Mouse (Mus musculus): ENCODE results near the gene Pex11g. TPM values are rescaled to one million over a fixed set of nuclear protein-coding genes. Genes with fewer than 3 reads are reported as not detected.

The Pex11g gene
- 1 to 10 TPM; 3.1 to 5.9 TPM for total RNA-seq (2021)
- long read RNA-seq, experiment 1, partial matches to known transcripts = 1 of 5 reads
- long read RNA-seq, experiment 1, other reads (novel, unspliced or antisense) = 2 of 5 reads
- long read RNA-seq, experiment 2, partial matches to known transcripts = 0 of 4 reads
- long read RNA-seq, experiment 2, other reads (novel, unspliced or antisense) = 1 of 4 reads

DNA sequence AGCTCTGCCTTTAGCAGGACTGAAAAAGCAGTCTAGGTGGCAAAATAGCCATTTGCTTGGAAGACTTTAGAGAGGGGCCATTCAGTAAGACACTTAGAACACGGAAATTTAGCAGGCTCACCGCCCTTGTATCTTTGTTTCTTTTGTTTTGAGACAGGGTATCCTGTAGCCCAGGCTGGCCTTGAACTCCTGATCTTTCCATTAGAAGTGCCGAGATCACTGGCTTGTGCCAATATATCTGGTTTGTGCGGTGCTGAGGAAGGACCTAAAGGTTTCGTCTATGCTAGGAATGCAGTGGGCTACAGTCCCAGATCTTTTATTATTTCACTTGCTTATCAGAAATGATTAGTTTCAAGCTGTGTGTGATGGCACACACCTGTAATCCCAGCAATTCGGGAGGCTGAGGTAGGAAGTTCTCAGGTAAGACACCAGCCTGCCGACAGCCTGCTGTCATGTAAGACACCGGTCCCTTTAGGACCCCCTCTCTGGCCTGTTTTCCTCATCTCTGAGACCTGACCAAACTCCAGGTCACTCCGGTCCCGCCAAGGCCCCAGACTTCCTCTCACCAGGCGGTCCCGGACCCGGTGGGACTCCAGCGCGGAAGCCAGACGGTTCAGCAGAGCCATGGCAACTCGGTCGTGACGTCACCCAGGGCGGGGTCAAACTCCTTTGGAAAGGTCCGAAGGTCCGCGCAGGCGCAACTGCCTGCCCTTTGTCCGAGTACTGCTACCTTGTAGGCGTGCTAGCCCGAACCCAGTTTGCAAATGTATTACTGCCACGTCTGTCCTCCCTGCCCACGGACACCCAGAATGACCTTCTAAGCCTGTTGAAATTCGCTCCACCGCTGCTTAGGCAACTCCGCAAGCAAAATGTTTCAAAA, at the start of gene Pex11g:
TSS of gene Pex11g (minus strand) at position 675 of the 880 bp plus-strand sequence.
- peak; percentile 93 to 98 for DNase-seq (ENCODE audit: low spot score in 2 of 2)

DNA sequence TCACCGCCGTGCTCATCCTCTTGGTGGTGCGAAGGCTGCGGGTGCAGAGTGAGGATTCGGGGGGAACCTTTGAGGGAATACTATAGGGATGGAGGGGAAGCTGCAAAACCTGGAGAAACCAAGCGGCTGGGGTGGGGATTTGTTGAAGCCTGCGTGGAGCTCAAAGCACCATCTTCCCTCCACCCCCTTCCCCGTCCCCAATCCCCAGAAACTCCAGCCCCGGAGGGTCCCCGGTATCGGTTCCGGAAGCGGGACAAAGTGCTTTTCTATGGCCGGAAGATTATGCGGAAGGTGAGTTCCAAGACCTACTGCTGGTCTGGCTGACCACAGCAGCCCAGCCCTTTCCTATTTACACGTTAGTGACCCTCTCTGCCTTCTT, 49.6 kb upstream of the Pex11g start:
- DNase-seq (ENCODE audit: low spot score in 2 of 2) = no peak

DNA sequence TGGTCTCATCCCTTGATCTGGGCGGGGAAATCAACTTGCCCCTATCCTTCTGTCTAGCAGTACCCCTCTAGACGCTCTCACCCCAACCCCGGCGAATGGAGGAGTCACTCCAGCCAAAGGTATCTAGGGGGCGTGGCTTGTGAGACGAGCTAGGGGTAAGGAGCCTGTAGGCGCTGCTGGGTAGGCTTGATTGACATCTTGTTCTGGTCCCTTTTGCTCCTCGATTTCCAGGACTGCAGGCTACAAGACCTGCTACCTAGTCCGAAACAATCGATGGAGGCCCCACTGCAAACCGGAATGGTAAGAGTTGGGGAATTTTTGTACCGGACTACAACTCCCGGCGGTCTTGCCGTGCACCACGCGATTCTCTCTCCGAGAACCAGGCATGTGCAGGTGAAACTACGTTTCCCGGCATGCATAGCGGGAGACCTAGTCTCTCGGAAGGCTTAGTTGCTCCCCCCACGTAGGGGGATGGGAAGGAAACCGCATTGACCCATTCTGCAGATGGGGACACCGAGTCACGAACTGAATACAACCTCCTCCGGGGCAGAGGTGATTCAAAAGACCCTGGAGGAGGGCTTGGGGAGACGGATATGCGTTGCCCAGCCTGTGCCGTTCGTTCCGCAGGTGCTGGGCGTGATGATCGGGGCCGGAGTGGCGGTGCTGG, 49.1 kb upstream of the Pex11g start:
- DNase-seq (ENCODE audit: low spot score in 2 of 2) = peak; percentile 69 to 91

DNA sequence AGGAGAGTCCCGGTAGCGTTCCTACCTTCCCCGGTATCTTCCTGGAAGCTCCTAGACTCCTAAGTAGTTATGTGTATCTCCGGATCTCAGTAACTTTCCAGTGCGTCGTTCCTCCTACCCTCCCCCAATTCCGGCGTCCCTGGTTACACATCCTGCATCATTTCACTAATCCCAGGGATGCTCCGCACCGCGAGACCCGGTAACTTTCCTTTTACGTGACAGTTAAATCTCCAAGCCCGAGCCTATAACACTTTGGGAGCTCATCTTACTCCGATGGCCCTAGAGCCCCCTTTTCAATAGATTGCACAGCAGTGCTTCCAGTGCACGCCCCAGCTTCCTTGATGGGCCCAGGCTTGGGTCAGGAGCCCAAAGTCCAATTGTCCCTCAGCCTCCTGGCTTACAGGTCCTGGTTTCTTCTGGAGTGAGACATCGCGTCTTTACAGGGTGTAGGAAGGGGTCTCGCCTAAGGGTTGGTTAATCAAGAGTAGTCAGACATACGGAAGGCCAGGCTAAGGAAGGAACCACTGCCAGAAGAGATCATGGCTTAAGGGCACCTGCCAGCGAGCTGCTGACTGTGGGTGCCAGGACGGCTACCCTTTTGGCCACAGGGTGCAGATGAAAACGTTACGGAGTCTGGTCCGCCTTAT, 48.4 kb upstream of the Pex11g start:
- no peak for DNase-seq (ENCODE audit: low spot score in 2 of 2)

DNA sequence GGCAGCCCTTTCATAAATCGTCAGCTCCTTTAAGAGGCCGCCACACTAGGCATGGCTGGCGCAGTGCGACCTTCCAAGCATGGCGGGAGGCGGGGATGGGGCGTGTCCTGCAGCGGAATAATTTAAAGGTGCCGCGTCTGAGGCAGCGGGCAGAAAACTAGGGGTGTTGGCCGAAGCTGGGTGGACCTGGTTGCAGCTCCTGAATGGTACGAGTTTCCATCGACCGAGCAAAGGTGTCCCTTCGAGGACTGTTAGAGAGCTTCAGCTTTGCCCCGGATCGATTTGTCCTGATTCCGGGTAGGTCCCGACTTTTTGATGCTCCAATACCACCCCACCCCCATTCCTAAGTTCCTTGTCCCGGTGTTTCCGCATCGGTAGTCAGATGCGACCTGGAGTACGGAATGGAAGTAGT, 47.8 kb upstream of the Pex11g start, which contains the start of gene Pnpla6:
TSS of gene Pnpla6 (plus strand) at position 125 of the 412 bp plus-strand sequence.
- peak; percentile 63 to 85 for DNase-seq (ENCODE audit: low spot score in 2 of 2)

DNA sequence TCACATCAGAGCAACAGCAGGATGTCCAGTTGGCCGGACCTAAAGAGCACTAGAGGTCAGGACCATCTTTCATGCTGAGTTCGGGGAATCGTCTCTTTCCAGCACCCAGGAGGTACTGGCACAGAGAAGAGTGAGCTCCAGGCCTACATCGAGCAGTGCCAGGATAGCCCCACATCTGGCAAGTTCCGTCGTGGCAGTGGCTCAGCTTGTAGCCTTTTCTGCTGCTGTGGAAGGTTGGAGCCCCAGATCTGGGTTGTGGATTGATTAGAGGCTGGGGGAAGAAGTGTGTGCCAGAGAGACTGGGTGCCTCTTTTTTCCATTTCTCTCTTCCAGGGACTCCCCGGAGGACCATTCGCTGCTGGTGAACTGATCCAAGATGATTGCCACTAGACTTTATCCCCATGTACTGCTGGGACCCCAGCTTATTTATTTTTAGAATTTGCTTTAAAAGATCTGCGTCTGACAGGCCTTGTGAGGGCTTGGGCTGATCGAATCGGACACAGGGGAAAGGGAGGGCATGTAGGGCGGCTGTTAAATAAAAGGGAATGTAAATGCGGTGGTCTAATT, 47.3 kb upstream of the Pex11g start:
- DNase-seq (ENCODE audit: low spot score in 2 of 2) = no peak

DNA sequence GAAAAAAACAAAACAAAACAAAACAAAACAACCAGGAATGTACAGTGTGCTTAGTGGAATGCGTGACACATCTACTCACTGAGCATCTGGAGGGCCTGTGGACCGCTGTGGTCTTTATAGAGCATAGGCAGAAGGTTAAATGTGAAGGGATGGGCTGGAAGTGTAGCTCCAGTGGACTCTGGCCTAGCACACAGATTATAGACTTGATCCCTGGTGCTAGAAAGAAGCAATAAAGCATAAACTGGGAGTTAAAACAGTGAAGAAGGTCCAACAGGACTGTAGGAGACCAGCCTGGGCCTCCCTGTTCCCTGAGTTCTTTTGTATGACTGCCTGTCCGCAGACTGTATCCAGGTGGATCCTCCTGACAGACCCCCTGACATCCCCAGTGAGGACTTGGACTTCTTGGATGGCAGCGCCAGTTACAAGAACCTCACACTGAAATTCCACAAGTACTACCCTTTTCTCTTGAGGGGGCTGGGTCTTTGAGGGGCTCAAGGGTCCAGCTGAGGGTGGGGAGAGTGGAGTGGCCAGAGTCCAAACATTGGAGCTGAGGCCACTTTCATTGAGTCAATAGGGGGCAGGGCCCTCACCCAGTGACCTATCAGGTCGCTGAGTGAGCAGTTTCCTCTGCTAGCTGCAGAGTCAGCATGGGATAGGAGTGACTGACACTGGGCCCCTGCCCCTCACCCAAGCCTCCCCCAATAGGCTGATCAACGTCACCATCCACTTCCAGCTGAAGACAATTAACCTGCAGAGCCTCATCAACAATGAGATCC, 40.7 kb upstream of the Pex11g start:
- no peak for DNase-seq (ENCODE audit: low spot score in 2 of 2)

DNA sequence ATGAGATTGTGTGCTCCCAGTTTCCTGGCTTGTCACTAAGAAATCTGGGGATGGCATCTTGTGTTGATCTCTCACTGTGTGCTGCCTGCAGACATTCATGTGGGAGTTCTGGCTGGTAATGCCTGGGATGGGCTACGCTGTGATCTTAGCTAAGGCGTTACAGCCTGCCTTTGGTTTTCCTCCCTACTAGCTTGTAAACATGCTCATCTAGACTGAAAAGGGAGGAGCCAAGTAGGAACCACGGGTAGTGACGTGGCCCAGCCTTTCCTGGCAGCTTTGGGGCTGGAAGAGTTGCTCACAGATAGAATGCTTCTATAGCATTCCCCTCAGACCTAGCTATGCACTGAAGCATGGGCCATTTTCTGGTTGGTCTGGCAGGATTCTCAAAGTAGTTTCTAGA, 34.7 kb upstream of the Pex11g start:
- DNase-seq (ENCODE audit: low spot score in 2 of 2) = no peak

DNA sequence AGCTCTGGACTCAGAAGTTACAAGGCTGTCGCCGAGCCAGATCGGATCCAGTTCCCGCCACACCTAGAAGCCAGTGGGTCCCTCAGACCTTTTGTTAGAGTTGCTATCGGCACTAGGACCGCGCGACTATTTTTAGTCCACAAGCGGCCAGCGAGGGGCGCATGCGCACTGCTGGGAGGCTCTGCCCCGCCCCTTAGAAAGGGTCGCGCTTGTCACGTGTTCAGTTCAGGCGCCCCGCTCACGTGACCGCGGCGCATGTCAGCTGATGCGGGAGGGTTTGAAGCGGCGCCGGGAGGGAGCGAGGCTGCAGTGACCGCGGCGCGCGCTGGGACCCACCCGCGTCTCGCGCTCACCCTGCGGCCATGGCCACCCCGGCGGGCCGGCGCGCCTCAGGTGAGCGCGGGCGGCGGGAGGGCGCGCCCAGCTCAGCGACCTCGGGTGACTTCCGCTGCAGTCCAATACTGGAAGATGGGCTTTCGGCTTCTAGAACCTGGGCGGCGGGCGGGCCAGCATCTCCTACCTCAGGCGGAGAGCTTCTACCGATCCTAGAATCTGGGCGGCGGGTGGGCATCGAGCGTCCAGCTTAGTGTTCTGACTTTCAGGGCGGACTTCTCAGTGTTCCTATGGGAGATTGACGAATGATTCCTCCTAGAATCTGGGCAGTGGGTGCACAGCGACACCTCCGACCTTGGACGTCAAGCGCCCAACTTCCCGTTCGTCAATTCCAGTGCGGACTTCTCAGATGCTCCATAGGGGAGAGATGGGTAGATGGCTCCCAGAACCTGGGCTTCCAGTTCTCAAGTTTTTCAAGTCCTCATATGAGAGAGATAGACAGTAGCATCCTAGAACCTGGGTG, 33.0 kb upstream of the Pex11g start, which contains the start of gene Mcoln1:
TSS of gene Mcoln1 (plus strand) at position 223 of the 856 bp plus-strand sequence.
- DNase-seq (ENCODE audit: low spot score in 2 of 2) = peak; percentile 94 to 98

DNA sequence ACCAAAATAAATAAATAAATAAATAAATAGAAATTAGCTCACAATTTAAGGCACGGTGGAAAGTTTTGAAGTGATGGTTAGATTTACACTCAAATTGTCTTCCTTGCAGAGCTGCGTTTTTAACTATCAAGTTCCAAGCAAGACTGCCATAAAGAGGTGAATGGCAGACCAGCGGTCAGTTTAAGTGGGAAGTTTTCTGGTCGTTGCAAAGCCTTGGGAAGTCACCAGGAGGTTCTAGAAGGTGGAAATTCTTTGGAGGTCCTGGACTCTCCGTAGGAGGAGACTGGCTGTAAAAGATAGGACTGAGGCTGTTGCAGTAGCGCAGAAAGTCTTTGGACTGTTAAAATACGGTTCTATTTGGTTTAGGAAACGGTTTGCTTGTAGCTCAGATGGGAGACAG, 32.3 kb upstream of the Pex11g start:
- no peak for DNase-seq (ENCODE audit: low spot score in 2 of 2)

DNA sequence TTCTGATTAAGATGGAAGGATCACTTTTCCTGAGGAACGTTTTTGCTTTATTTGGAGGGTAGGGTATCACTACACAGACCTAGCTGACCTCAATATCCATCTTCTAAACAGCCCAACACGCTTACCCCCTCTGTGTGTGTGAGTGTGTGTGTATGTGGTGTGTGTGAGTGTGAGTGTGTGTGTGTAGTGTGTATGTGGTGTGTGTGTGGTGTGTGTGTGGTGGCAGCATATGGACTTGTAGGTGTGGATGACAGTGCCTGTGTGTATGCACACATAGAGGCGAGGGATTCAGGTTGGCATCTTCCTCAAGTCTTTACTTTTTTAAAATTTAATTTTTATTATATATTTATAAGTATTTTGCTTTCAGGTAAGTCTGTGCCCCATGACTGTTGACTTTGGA, 31.1 kb upstream of the Pex11g start:
- DNase-seq (ENCODE audit: low spot score in 2 of 2) = no peak

DNA sequence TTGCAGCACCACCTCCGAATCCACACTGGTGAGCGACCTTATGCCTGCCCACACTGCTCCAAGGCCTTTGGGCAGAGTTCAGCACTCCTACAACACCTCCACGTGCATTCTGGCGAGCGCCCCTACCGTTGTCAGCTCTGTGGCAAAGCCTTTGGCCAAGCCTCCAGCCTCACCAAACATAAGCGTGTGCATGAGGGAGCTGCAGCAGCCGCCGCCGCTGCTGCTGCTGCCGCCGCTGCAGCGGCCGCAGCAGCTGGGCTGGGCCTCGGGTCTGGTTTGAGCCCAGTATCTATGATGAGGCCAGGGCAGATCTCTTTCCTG, 28.9 kb upstream of the Pex11g start:
- no peak for DNase-seq (ENCODE audit: low spot score in 2 of 2)

DNA sequence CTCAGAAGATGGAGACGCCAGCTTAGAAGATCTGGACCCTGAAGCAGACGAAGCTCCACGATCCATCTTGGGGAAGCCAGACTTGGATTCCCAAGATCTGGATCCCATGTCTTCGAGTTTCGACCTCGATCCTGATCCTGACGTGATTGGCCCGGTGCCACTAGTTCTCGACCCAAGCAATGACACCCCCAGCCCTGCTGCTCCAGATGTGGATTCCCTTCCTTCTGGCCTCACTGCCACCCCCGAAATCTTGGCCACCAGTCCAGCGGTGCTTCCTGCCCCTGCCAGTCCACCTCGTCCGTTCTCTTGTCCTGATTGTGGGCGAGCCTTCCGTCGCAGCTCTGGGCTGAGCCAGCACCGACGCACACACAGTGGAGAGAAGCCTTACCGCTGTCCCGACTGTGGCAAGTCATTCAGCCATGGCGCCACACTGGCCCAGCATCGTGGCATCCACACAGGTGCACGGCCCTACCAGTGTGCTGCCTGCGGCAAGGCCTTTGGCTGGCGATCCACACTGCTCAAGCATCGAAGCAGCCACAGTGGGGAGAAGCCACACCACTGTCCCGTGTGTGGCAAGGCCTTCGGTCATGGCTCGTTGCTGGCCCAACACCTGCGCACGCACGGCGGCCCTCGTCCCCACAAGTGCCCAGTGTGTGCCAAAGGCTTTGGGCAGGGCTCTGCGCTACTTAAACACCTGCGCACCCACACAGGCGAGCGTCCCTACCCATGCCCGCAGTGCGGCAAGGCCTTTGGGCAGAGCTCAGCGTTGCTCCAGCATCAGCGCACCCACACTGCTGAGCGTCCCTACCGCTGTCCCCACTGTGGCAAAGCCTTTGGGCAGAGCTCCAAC, 28.3 kb upstream of the Pex11g start:
- no peak for DNase-seq (ENCODE audit: low spot score in 2 of 2)

DNA sequence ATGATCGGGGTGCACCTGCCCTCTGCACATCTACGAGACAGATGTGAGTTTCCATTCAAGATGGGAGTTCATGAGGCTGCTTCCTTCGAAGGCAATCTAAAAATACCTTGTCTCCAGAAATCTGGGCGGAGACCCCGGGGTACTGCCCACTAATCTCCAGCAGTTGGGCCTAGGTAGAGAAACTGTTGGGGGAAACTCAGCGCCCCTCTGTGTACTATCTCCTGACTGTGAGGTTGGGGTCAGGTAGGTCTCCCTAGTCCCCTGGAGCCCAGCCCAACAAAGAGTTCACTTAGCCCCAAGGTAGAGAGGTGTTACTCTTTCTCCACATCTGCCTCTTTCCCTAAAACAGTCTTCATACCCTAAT, 26.3 kb upstream of the Pex11g start:
- DNase-seq (ENCODE audit: low spot score in 2 of 2) = no peak

DNA sequence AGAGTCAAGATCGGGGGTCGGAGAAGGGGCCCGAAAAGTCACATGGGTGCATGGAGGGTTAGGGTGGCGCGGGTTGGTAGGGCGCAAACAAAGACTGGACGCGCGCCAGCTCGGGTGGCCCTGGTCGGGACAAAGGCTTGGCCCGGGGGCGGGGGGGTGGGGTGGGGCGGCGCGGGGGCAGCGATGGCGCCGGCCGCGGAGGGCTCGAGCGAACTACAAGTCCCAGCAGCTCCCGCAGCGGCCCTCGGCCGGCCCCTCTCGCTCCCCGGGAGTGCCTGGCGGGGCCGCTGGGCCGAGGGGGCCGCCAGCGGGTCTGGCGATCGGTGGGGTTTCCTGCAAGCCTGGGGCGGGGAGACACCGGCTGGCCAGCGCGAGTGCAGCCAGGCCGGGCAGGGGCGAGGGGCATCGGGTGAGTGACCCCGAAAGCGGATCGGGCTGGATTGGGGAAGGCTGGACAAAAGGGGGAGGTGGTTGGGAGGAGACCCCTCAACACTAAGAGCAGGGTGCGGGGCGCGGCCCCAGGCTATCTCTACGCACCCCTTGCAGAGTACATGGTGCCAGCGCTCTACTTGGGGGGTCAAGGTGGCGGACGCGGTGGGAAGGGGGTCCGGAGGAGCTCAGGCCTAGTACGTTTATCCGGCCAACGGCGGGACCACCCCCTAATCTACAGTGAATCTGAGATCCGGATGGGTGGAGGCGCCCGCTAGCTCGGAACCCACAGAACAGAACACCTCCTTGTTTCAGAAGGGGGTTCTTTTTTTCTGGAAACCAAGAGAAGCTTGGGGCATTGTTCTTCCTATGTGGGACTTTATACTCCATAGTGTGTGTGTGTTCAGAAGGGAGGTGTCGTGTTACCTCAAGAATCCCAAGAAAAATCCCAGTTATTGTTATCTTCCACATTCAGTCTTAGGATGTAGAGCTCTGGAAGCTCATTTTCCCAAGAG, 25.7 kb upstream of the Pex11g start, which contains the start of gene Zfp358:
TSS of gene Zfp358 (plus strand) at position 238 of the 944 bp plus-strand sequence.
- DNase-seq (ENCODE audit: low spot score in 2 of 2) = peak; percentile 68 to 83

DNA sequence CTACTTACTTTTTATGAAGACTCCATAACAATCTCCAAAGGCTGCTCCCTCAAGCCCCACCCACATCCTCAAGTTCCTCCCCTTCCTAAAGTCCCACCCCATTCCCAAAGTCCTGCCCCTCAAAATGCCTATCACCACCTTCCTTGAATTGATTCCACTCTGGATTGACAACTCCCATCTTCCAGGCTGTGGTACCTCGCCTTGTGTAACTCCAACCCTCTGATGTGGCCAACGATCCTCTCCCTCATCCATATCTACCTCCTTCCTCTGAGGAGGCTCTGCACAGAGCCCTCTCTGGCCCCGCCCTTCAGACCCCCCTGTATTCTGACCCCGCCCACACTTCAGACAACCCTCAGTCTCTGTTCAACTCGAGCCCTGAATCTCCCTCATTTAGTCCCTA, 17.7 kb upstream of the Pex11g start:
- DNase-seq (ENCODE audit: low spot score in 2 of 2) = no peak

DNA sequence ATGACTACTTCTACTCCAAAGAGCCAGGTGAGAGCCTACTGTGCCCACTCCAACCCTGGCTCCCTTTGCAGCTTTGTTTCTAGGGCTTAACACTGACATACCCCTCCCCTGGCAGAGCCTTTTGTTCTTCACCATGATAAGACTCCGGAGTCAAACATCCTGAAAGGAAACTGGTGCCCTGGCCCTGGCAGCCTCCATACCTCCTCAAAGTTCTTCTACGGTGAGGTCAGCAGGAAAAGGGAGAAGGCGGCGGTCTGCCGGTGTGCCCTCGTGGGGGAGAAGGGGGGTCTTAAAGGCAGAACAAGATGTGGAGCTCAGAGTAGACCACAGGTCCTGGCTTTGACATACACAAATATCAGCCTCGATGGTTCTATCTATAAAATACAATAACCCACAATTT, 16.1 kb upstream of the Pex11g start:
- DNase-seq (ENCODE audit: low spot score in 2 of 2) = no peak
